Mouse (Mus musculus) CH12.LX (cell line): ENCODE measurements around the gene Mark2. TPM values are rescaled to one million over a fixed set of nuclear protein-coding genes. Genes with fewer than 3 reads are reported as not detected.

ENCODE experiments used
- DNase-seq: peaks from one replicate; pipeline ENCODE4 v3.0.0-alpha.2; 2013; ENCODE audit errors: extremely low read depth
- H3K27ac ChIP-seq: 2 replicates; pipeline ENCODE4 v1.5.1; 2012; ENCODE audit warnings: low read depth, mild to moderate bottlenecking, control low read depth, moderate library complexity; ENCODE audit not compliant: insufficient read depth
- H3K27me3 ChIP-seq: replicated peaks from 2 replicates; pipeline ENCODE3; 2012; ENCODE audit warnings: inconsistent platforms
- H3K36me3 ChIP-seq, 2 experiments: replicated peaks in 1 of 2; 2 replicates each; pipeline versions ENCODE3 to v1.6.1; 2012; ENCODE audit warnings: inconsistent platforms in 1 of 2, low read length in 1 of 2, mild to moderate bottlenecking in 1 of 2, mixed read lengths in 1 of 2, moderate library complexity in 1 of 2; ENCODE audit not compliant: control insufficient read depth in 1 of 2, insufficient read depth in 1 of 2
- H3K4me1 ChIP-seq, 2 experiments: 2 replicates each; pipeline ENCODE4 v1.6.1; 2012; ENCODE audit warnings: inconsistent platforms in 1 of 2, moderate library complexity in 1 of 2; ENCODE audit not compliant: insufficient read depth in 2 of 2, control insufficient read depth in 1 of 2
- H3K4me2 ChIP-seq: 2 replicates; pipeline ENCODE4 v1.6.1; 2012; ENCODE audit warnings: low read depth, mild to moderate bottlenecking, control low read depth; ENCODE audit not compliant: poor library complexity, insufficient read depth, severe bottlenecking
- H3K4me3 ChIP-seq, 3 experiments: fragments of 150-350 bp in 1 of 3; sonication (generic) in 1 of 3; replicated peaks in 1 of 3; 2 replicates each; pipeline versions ENCODE3 to v1.5.1; 2011 to 2012; ENCODE audit warnings: low read depth in 2 of 3, low read length in 2 of 3, mild to moderate bottlenecking in 2 of 3, moderate library complexity in 2 of 3, control low read depth in 1 of 3, improper control_type of control experiment in 1 of 3, inconsistent platforms in 1 of 3, mixed read lengths in 1 of 3; ENCODE audit not compliant: poor library complexity in 1 of 3
- H3K79me2 ChIP-seq: replicated peaks from 2 replicates; pipeline ENCODE4 v1.6.1; 2012; ENCODE audit warnings: mild to moderate bottlenecking, moderate library complexity; ENCODE audit not compliant: control insufficient read depth, poor library complexity, insufficient read depth, severe bottlenecking; ENCODE audit errors: extremely low read depth
- H3K9ac ChIP-seq: 2 replicates; pipeline ENCODE4 v1.6.1; 2012; ENCODE audit warnings: low read depth, mild to moderate bottlenecking, control low read depth, moderate library complexity; ENCODE audit not compliant: insufficient read depth
- H3K9me3 ChIP-seq: replicated peaks from 2 replicates; pipeline ENCODE3; 2012; ENCODE audit warnings: low read length, inconsistent platforms, mixed read lengths
- BHLHE40 ChIP-seq: IDR thresholded peaks from 2 replicates; pipeline ENCODE4 v1.6.1; 2011; ENCODE audit warnings: mild to moderate bottlenecking, low read depth, low read length, improper control_type of control experiment
- CHD1 ChIP-seq: IDR thresholded peaks from 2 replicates; pipeline ENCODE4 v1.6.1; 2012; ENCODE audit warnings: low read depth, low read length, improper control_type of control experiment, inconsistent platforms
- CHD2 ChIP-seq: IDR thresholded peaks from 2 replicates; pipeline ENCODE4 v1.6.1; 2011; ENCODE audit warnings: low read length, improper control_type of control experiment
- CTCF ChIP-seq, 2 experiments: IDR thresholded peaks in 1 of 2; conservative IDR thresholded peaks in 1 of 2; 2 replicates each; pipeline ENCODE4 v1.5.1; 2011 to 2012; ENCODE audit warnings: low read depth in 2 of 2, low read length in 2 of 2, improper control_type of control experiment in 1 of 2, inconsistent platforms in 1 of 2, mild to moderate bottlenecking in 1 of 2, moderate library complexity in 1 of 2
- E2F4 ChIP-seq: IDR thresholded peaks from 2 replicates; pipeline ENCODE4 v1.6.1; 2011; ENCODE audit warnings: low read depth, low read length, improper control_type of control experiment; ENCODE audit not compliant: insufficient replicate concordance
- ELF1 ChIP-seq: IDR thresholded peaks from 2 replicates; pipeline ENCODE4 v1.6.1; 2014; ENCODE audit warnings: low read depth, mild to moderate bottlenecking, inconsistent platforms, low read length, improper control_type of control experiment
- EP300 ChIP-seq: IDR thresholded peaks from 2 replicates; pipeline ENCODE4 v1.6.1; 2011; ENCODE audit warnings: low read length, improper control_type of control experiment
- ETS1 ChIP-seq: conservative IDR thresholded peaks from 2 replicates; pipeline ENCODE4 v1.6.1; 2012; ENCODE audit warnings: low read depth, mild to moderate bottlenecking, inconsistent platforms, low read length, improper control_type of control experiment, moderate library complexity
- GABPA ChIP-seq: IDR thresholded peaks from 2 replicates; pipeline ENCODE4 v1.6.1; 2012; ENCODE audit warnings: low read depth, low read length, improper control_type of control experiment, inconsistent platforms; ENCODE audit not compliant: insufficient replicate concordance
- HCFC1 ChIP-seq: IDR thresholded peaks from 2 replicates; pipeline ENCODE4 v1.6.1; 2012; ENCODE audit warnings: low read depth, mild to moderate bottlenecking, inconsistent platforms, low read length, improper control_type of control experiment
- IRF4 ChIP-seq: IDR thresholded peaks from 2 replicates; pipeline ENCODE4 v1.6.1; 2014; ENCODE audit warnings: low read depth, mild to moderate bottlenecking, inconsistent platforms, low read length, improper control_type of control experiment
- JUN ChIP-seq: IDR thresholded peaks from 2 replicates; pipeline ENCODE4 v1.6.1; 2011; ENCODE audit warnings: low read depth, mild to moderate bottlenecking, low read length, improper control_type of control experiment, moderate library complexity; ENCODE audit not compliant: insufficient read depth
- JUND ChIP-seq: conservative IDR thresholded peaks from 2 replicates; pipeline ENCODE4 v1.6.1; 2011; ENCODE audit warnings: low read depth, low read length, improper control_type of control experiment
- KAT2A ChIP-seq: IDR thresholded peaks from 2 replicates; pipeline ENCODE4 v1.6.1; 2012; ENCODE audit warnings: low read length, improper control_type of control experiment, inconsistent platforms; ENCODE audit not compliant: insufficient replicate concordance
- MAFK ChIP-seq: IDR thresholded peaks from 2 replicates; pipeline ENCODE4 v1.6.1; 2011; ENCODE audit warnings: low read length, improper control_type of control experiment; ENCODE audit not compliant: insufficient replicate concordance
- MAX ChIP-seq: IDR thresholded peaks from 2 replicates; pipeline ENCODE4 v1.6.1; 2011; ENCODE audit warnings: low read length, improper control_type of control experiment
- MAZ ChIP-seq: IDR thresholded peaks from 2 replicates; pipeline ENCODE4 v1.6.1; 2012; ENCODE audit warnings: low read depth, mild to moderate bottlenecking, inconsistent platforms, low read length, improper control_type of control experiment, moderate library complexity
- MEF2A ChIP-seq: IDR thresholded peaks from 2 replicates; pipeline ENCODE4 v1.6.1; 2014; ENCODE audit warnings: low read depth, mild to moderate bottlenecking, inconsistent platforms, low read length, improper control_type of control experiment, borderline replicate concordance
- MXI1 ChIP-seq: IDR thresholded peaks from 2 replicates; pipeline ENCODE4 v1.6.1; 2011; ENCODE audit warnings: mild to moderate bottlenecking, low read depth, low read length, improper control_type of control experiment
- MYC ChIP-seq: IDR thresholded peaks from 2 replicates; pipeline ENCODE4 v1.6.1; 2011; ENCODE audit warnings: low read depth, mild to moderate bottlenecking, improper control_type of control experiment, low read length
- NELFE ChIP-seq: IDR thresholded peaks from 2 replicates; pipeline ENCODE4 v1.6.1; 2011; ENCODE audit warnings: low read depth, low read length, improper control_type of control experiment
- NRF1 ChIP-seq: IDR thresholded peaks from 2 replicates; pipeline ENCODE4 v1.6.1; 2014; ENCODE audit warnings: low read depth, mild to moderate bottlenecking, inconsistent platforms, low read length, improper control_type of control experiment, moderate library complexity
- PAX5 ChIP-seq: IDR thresholded peaks from 2 replicates; pipeline ENCODE4 v1.6.1; 2012; ENCODE audit warnings: low read length, inconsistent platforms, mixed read lengths
- POLR2A ChIP-seq: IDR thresholded peaks from 2 replicates; pipeline ENCODE4 v1.6.1; 2011; ENCODE audit warnings: low read depth, mild to moderate bottlenecking, improper control_type of control experiment, low read length
- POLR2AphosphoS2 ChIP-seq: IDR thresholded peaks from 2 replicates; pipeline ENCODE4 v1.6.1; 2011; ENCODE audit warnings: low read depth, low read length, improper control_type of control experiment
- RAD21 ChIP-seq: IDR thresholded peaks from 2 replicates; pipeline ENCODE4 v1.6.1; 2011; ENCODE audit warnings: low read depth, mild to moderate bottlenecking, low read length, improper control_type of control experiment, moderate library complexity
- RCOR1 ChIP-seq: conservative IDR thresholded peaks from 2 replicates; pipeline ENCODE4 v1.6.1; 2012; ENCODE audit warnings: low read depth, mild to moderate bottlenecking, inconsistent platforms, low read length, improper control_type of control experiment
- SIN3A ChIP-seq: IDR thresholded peaks from 2 replicates; pipeline ENCODE4 v1.6.1; 2012; ENCODE audit warnings: low read length, improper control_type of control experiment, inconsistent platforms
- SMC3 ChIP-seq: IDR thresholded peaks from 2 replicates; pipeline ENCODE4 v1.6.1; 2011; ENCODE audit warnings: low read depth, low read length, improper control_type of control experiment
- TBP ChIP-seq: conservative IDR thresholded peaks from 2 replicates; pipeline ENCODE4 v1.6.1; 2011; ENCODE audit warnings: low read depth, low read length, improper control_type of control experiment
- TCF12 ChIP-seq: IDR thresholded peaks from 2 replicates; pipeline ENCODE4 v1.6.1; 2014; ENCODE audit warnings: low read depth, mild to moderate bottlenecking, inconsistent platforms, low read length, improper control_type of control experiment
- UBTF ChIP-seq: IDR thresholded peaks from 2 replicates; pipeline ENCODE4 v1.6.1; 2012; ENCODE audit warnings: low read depth, mild to moderate bottlenecking, inconsistent platforms, low read length, improper control_type of control experiment, moderate library complexity
- USF1 ChIP-seq: IDR thresholded peaks from 2 replicates; pipeline ENCODE4 v1.6.1; 2014; ENCODE audit warnings: low read depth, mild to moderate bottlenecking, inconsistent platforms, low read length, improper control_type of control experiment
- USF2 ChIP-seq: conservative IDR thresholded peaks from 2 replicates; pipeline ENCODE4 v1.6.1; 2011; ENCODE audit warnings: low read depth, low read length, improper control_type of control experiment
- ZC3H11A ChIP-seq: IDR thresholded peaks from 2 replicates; pipeline ENCODE4 v1.6.1; 2012; ENCODE audit warnings: low read depth, mild to moderate bottlenecking, inconsistent platforms, low read length, improper control_type of control experiment
- ZKSCAN1 ChIP-seq: IDR thresholded peaks from 2 replicates; pipeline ENCODE4 v1.6.1; 2012; ENCODE audit warnings: low read depth, inconsistent platforms, low read length, improper control_type of control experiment, borderline replicate concordance
- ZMIZ1 ChIP-seq: IDR thresholded peaks from 2 replicates; pipeline ENCODE4 v1.6.1; 2012; ENCODE audit warnings: low read depth, mild to moderate bottlenecking, inconsistent platforms, low read length, improper control_type of control experiment
- ZNF384 ChIP-seq: IDR thresholded peaks from 2 replicates; pipeline ENCODE4 v1.6.1; 2012; ENCODE audit warnings: low read depth, low read length, improper control_type of control experiment, inconsistent platforms
- dilution Hi-C: fragments of 300-500 bp; cut with MboI; formaldehyde crosslinking; loops from 2 replicates; pipeline ENCODE4 v1.14.3; 2020; ENCODE audit warnings: low sequenced_read_pairs; ENCODE audit not compliant: extremely low pct_unique_long_range_greater_than_20kb, extremely low pct_ligation_motif_present
- in situ Hi-C: fragments of 300-500 bp; cut with MboI; formaldehyde crosslinking; loops from 3 replicates; pipeline ENCODE4 v1.14.3; 2019; ENCODE audit warnings: low sequenced_read_pairs, low pct_ligation_motif_present, low pct_unique_long_range_greater_than_20kb, mixed read lengths
- polyA plus RNA-seq: library from polyadenylated mRNA; unstranded; fragments of >175 nt; gene quantifications from 2 replicates; pipeline ENCODE4 v1.2.1, GENCODE M21; 2012; ENCODE audit warnings: low read depth; ENCODE audit not compliant: insufficient read length
- total RNA-seq, 2 experiments: library from RNA; depleted of rRNA; stranded (reverse); fragments of 300-350 nt in 1 of 2; fragments of >200 nt in 1 of 2; gene quantifications; 2 replicates each; pipeline ENCODE4 v1.2.3; 2012 to 2014

Gene Mark2
- total and polyA plus RNA-seq, 3 experiments, result 8.1 to 34.4 (median 19.0) TPM

DNA sequence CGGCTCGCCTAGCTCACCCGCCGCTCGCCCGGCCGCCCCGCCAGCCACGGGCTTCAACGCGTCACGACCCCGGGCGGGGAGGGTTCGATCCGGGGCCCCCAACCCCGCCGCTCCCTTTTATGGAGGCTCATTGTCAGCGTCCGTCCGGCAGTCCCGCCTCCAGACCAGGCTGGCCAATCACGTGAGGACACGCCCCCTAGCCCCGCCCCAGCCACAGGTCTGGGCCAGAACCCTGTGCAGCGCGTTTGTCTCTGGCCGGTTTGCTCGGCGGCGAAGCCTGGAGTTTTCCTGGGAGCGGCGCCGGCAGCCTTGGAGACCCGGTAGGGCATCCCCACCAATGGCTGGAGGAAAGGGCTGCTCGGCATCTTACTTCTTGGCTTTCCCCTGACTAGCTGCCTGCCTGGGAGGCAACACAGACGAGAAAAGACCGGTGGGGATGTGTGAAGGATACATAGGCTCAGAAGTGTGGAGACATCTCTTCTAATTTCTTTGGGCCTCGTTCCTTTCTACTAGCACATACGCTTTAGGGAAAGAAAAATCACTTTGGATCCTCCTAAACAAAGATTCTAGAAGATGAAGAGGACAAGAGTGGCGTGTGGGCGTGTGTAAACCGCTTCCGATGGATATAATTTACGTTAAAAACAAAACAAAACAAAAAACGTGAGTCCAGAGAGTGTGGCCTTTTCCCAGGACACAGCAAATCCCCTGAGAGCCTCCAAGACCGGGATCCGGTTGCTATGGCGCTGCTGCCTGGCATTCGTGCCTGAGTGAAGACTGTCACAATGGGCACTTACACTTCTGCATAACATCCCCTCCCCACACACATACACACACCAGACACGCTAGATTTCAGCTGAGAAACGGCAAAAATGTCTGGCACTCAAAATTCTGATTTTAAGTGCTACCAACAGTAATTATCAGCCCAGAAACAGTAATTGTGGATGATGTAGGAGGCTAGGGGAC, 41.5 kb upstream of the Mark2 start, which contains the start of gene Spindoc:
Spindoc (minus strand) TSS at position 92 of the 963 bp plus-strand sequence.
- Histone ChIP-seq H3K4me3 (peak within 1 kb of the TSS; percentile 72 to 87 (median 75)), H3K79me2 (peaks cover 9% of the 10 kb centered on the region; the same call in 1 of the 2 replicates), H3K36me3 (peaks cover 3 to 4% of the 10 kb centered on the region in 2 experiments), H3K9ac (peak within 1 kb of the TSS; percentile 79), H3K9me3 (peaks cover 2% of the 10 kb centered on the region), H3K27me3 (no peaks in the 10 kb centered on the region), H3K4me2 (peak within 1 kb of the TSS; percentile 53), H3K27ac (no peak within 1 kb of the TSS), H3K4me1 (peaks cover 8 to 38% of the 10 kb centered on the region in 2 experiments)
- TF ChIP-seq HCFC1, result no peak
- no peak for TF ChIP-seq MYC
- TF ChIP-seq ZKSCAN1, result no peak
- TF ChIP-seq NELFE, result peak; percentile 56
- TF ChIP-seq USF2, result no peak; the same call in 1 of the 2 replicates
- TF ChIP-seq ZC3H11A, result no peak
- no peak for TF ChIP-seq GABPA
- TF ChIP-seq CHD2, result no peak
- TF ChIP-seq NRF1, result no peak
- TF ChIP-seq POLR2A, result peak; percentile 82
- no peak for TF ChIP-seq JUN
- no peak for TF ChIP-seq JUND
- peak; percentile 13; the same call in 1 of the 2 replicates for TF ChIP-seq BHLHE40
- TF ChIP-seq ETS1, result no peak
- TF ChIP-seq TBP, result peak; percentile 87
- no peak for TF ChIP-seq SMC3
- TF ChIP-seq MAZ, result peak; percentile 23; the same call in 1 of the 2 replicates
- TF ChIP-seq USF1, result peak; percentile 71
- peak; percentile 67 for TF ChIP-seq MXI1
- no peak for TF ChIP-seq RCOR1
- TF ChIP-seq CHD1, result no peak
- no peak for TF ChIP-seq ELF1
- no peak for TF ChIP-seq CTCF (conservative IDR thresholded peaks at IDR 0.05 in 1 of 2, IDR thresholded peaks at IDR 0.05 in 1 of 2; ENCODE audit: low read depth in 2 of 2, low read length in 2 of 2)
- TF ChIP-seq SIN3A, result peak; percentile 56; the same call in 1 of the 2 replicates
- 0 out of 2 replicates have a peak, but pooled peaks have one; percentile 15 for TF ChIP-seq IRF4
- no peak for TF ChIP-seq ZNF384
- TF ChIP-seq E2F4, result no peak
- TF ChIP-seq RAD21, result no peak
- TF ChIP-seq MEF2A, result no peak
- TF ChIP-seq UBTF, result no peak
- no peak for TF ChIP-seq EP300
- peak; percentile 38; the same call in 1 of the 2 replicates for TF ChIP-seq ZMIZ1
- TF ChIP-seq POLR2AphosphoS2, result no peak; the same call in 1 of the 2 replicates
- TF ChIP-seq MAFK, result no peak
- 0 out of 2 replicates have a peak, but pooled peaks have one; percentile 16 for TF ChIP-seq MAX
- TF ChIP-seq TCF12, result peak; percentile 49; the same call in 1 of the 2 replicates
- no peak for TF ChIP-seq KAT2A
- no peak for TF ChIP-seq PAX5
- in situ Hi-C loops (no loop called here), dilution Hi-C loops (no loop called here)
- DNase-seq, result peak; percentile 89
